Mouse (Mus musculus) liver, adult 2 months (tissue): ENCODE results near the gene Faf1.

Experiments
- CTCF ChIP-seq: fragments of 200-500 bp; IDR thresholded peaks from 2 replicates; pipeline ENCODE4 v1.5.1; 2011; ENCODE audit warnings: low read depth, low read length, control low read depth
- POLR2A ChIP-seq: fragments of 200-500 bp; IDR thresholded peaks from 2 replicates; pipeline ENCODE4 v1.6.1; 2011; ENCODE audit warnings: low read length, control low read depth; ENCODE audit not compliant: insufficient read depth; ENCODE audit errors: extremely low read depth

- TF ChIP-seq CTCF (no peak), POLR2A (no peak)
Observed at GRCm38 (mm10) chr4:109789347-109790001, 113.1 kb downstream of the Faf1 start.
